Mouse (Mus musculus) retina, postnatal 7 days (tissue): ENCODE measurements around the gene Atoh8.

Experiments used
- DNase-seq: peaks from one replicate; pipeline ENCODE4 v3.0.0-alpha.2; 2012; ENCODE audit warnings: low read depth, low spot score

Atoh8 gene

DNA sequence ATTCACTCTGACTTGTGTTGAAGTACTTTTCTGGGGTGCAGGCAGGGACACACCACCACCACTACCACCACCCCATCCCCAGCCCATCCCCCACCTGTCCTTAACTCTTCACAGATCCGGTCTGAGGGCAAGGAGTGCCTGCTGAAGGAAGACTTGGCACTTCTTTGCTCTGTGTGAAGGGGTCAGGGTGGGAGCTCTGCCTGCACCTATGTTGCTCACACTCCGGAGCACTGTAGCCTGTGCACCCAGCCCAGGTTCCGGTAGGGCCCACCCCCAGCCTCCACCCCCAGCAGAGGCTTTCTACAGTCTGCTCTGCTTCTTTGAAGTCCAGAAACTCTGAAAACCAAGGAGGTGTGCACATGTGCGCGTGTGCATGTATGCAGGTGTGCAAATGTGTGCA lies 44.8 kb downstream of the Atoh8 start:
- no peak for DNase-seq

DNA sequence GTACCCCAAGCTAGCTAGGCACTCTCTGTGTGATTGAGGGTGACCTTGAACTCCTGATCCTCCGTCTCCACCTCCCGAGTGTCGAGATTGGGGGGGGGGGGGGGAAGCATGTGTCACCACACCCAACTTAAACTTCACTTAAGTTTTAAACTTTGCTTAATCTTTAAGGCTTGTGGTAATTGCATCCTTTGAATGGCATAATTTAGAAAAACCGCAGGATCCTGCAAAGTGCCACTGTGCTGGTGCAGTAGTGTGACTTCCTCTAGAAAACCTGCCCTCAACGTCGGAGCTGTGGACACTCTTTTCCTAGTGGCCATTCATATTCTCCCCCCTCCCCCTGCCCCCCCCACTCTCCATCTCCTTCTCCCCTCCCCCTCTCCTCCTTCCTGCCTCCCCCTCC lies 45.3 kb downstream of the Atoh8 start:
- no peak for DNase-seq

DNA sequence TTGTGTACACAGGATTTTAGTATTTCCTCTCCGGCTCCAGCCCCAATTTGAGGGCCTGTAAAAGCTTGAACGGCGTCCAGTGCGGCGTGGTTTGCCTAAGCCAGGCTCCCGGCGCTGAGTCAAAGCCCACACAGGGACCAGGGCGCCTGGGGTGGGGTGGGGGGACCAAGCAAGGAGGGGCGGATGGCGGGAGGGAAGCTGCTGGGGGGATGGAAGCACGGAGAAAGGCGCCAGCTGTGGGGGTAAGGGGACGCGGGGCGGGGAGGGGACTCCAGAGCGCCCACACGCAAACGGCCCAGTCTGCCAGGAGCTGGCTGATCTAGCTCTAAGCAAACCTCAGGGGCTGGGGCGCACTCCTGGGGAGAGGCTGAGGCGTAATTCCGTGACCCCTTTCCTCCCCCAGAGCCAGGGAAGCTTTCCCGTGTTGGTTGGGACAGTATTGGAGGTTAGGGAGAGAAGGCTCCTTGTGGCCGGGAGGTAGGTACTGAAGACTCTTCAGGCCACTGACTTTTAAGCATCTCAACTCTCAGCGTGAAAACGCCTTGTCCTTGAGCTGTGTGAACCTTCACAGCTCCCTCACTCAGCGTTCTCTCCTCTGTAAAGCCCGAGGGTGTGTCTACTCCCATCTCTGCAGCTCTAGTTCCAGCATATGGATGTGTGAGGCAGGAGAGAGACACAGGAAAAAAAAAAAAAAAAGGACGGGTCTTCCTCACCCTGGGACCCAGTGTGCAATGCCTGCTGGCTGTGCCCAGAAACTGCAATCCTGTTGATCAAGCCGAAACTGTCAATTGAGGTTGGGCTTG lies 46.1 kb downstream of the Atoh8 start:
- no peak for DNase-seq

DNA sequence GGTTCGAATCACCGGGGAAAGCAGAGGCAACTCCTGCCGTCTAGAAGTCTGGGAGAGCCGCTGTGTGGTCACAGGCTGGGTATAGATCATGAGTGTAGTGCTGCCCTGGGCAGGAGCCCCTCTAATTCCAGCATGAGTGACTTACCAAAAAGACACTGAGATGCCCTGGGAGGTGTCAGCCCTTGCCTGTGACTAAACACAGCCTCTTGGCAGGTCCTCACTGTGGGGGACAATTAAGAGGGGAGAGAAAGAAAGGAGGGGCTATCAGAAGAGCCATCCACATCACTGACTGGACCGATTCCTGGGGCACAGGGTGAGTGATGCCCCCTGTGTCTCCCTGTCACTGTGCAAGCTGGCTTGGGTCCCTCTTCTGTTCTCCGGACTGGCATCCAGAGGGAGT lies 48.6 kb downstream of the Atoh8 start:
- no peak for DNase-seq

DNA sequence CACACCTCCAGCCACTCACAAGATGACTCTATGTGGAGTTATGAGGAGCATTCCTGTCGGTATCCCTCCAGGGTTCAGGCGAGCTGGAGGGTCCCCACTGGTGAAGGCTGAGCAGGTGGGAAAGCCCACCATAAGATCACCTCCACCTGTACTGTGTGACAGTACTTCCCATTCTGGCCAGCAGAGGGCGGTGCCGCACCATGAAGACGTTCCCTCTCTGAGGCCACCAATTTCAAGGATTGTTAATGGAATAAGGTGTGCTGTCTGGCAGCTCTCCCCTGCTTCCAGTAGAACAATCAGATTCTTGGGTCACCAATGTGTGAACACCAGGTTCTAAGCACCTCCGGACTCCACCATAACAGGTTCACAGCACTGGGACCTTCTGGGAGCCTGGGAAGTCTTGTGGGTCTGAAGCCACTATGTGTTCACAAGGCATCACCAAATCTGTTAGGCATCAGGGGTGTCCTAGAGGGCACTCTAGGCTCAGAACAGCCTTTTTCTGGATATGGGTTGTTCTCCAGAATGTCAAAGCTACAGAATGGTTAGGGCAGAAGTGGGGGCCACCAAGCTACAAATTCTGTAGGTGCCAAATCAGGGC lies 49.4 kb downstream of the Atoh8 start:
- DNase-seq: peak; percentile 56

DNA sequence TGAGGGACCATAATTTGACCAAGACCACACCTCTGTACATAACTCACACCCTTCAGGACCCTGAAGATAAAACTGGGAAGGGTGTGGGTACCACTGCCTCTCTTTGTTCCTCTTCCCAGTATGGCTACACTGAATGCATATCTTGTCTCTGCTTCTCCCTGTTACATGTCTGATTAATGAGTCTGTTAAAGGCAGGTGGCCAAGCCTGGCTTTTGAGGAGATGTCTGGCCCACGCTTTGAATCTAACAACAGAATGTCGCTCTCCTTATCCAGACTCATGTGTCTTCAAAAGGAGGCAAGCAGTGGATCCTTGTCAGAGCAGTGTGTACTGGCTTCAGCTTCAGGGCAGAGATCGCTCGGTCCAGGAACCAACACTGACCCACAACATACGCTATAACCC lies 50.8 kb downstream of the Atoh8 start:
- no peak for DNase-seq

DNA sequence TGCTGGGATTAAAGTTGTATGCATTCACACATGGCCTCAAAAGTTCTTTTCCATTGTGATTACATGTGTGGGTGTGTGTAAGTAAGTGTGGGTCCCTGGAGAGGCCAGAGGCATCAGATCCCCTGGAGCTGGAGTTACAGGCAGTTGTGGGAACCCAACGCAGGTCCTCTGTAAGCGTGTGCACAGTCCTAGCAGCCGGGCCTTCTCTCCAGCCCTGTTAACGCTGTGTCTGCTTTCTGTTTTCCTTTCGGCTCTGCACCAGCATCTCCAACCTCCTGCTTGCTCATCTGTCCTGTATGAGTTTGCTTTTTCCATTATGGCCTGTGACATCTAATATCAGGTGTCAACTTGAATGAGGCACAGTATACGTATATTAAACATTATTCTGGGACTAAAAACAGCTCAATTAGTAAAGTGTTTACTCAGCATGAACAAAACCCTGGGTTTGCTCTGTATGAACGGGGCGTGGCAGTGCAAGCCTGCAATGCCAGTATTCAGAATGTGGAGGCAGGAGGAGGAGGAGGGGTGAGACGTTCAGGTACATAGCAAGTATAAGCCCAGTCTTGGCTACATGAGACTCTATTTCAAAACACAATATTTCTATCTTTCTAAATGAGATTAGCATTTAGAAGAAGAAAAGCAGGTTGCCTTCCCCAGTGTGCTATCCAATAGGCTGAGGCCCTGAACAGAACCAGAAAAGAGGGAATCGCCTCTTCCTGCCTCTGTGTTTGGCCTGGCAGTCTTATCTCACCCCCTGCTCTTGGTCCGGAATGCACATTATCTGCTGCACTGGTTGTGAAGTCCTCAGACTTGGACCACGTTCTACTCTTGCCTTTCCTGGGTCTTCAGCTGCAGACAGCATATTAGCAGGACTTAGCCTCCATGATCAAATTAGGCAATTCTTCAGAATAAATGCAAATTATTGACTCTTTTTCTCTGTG lies 55.5 kb downstream of the Atoh8 start:
- DNase-seq: no peak

DNA sequence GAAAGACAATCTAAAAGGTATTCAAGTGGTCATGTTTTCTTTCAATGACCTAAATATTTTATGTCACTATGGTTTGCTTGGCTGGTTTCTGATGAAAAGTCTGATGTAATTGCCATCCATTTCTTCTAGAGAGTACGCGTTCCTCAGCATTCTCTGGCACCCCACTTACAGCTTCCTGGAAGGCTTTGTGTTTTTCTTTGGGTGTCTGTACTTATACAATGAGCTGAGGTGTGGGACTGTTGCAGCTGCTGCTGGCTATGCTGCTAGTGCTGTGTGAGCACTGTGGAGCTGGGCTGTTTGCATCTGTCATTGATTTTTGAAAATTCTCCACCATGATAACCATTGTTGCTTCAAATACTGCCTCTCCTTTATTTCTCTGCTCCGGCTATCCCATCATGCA lies 56.4 kb downstream of the Atoh8 start:
- no peak for DNase-seq

DNA sequence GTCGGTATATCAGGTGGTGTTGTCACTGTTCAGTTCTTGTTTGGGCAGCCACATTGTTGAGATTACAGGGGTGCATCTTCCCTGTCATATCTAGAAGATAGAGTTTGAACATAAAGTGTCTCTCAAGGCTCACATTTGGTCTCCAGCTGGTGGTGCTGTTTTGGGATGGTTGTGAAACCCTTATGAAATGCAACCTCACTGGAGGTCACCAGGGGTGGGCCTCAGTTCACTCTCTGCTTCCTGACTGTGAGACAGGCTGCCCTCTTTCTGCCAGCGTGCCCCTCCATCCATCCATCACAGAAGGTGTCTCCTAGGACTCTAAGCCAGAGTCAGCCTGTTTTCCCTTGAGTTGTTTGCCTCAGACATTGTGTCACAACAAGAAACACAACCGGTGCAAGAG lies 58.0 kb downstream of the Atoh8 start:
- DNase-seq: no peak

DNA sequence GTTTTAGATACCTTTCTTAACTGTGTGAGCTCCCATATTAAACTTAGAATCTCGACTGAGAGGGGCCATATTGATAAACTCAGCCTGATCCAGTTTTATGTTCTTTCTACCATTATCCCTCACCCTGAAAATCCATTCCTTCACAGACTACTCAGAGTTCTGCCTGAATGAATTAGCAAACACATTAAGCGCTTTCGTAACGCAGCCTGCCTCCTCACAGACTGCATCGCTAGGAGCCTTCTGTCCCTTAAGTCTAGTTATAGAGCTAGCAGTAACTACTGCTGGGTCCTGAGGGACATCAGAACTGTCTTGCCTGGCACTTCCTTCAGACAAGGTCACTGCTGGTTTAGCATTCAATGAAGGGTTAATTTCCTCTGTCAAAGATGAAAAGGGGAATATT lies 59.4 kb downstream of the Atoh8 start:
- no peak for DNase-seq

DNA sequence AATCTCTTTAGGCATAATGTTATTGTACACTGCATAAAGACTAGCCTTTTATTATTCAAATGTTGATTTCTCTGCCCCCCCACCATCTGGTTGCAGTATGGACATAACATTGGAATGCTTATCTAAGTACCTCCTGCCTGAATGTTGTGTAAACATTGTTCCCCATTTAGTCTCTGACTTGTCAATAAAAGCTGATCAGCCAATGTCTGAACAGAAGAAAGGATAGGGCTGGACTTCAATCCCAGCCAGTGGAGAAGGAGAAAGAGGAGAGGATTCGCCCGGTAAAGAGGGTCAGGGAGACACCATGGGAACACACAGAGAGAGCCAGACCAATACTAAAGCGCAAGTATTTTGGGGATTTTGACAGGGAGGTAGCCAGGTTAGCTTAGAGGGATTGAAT lies 60.0 kb downstream of the Atoh8 start:
- no peak for DNase-seq

DNA sequence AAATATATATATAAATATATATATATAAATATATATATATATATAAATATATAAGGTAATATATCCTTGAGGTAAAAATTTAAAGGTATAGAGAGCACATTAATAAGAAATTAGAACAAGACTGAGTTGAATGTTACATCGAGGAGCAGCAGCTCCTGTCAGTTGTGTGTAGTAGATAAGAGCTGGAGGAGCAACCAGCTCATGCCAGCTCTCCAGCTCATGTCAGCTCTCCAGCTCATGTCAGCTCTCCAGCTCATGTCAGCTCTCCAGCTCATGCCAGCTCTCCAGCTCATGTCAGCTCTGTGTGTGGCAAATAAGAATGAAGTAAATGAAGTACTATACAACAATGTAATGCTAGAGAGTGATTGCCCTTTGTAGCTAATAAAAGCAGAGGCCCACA lies 62.0 kb downstream of the Atoh8 start:
- DNase-seq: no peak

DNA sequence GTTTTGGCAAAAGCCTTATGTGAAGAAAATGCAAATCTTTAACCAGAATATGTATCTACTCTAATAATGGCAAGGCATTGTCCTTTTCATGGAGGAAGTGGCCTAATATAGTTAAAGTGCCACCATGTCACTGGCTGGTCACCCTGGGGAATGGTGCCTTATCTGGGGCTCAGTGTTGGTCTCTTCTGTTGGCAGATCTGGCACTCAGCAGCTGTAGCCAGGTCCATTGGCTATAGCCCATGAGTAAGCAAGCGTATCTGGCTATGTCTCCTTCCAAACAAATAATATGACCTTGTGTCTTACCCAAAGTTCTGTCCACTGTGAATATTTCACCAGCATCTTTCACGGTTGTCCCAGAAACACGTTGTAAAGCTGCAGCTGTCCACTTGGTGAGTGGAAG lies 64.0 kb downstream of the Atoh8 start:
- DNase-seq: no peak

DNA sequence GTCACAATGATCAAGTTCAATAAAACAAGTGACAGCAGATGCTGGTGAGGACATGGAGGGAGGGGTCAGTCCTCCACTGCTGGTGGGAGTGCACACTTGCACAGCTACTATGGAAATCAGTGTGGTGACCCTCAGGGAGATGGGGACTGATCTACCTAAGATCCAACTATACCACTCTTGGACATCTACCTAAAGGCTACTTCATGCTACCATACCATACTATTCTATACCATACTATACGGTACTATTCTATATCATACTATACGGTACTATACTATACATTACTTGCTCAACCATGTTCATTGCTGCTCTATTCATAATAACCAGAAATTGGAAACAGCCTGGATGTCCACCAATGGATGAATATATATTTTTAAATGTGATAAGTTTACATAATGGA lies 69.5 kb downstream of the Atoh8 start:
- no peak for DNase-seq

DNA sequence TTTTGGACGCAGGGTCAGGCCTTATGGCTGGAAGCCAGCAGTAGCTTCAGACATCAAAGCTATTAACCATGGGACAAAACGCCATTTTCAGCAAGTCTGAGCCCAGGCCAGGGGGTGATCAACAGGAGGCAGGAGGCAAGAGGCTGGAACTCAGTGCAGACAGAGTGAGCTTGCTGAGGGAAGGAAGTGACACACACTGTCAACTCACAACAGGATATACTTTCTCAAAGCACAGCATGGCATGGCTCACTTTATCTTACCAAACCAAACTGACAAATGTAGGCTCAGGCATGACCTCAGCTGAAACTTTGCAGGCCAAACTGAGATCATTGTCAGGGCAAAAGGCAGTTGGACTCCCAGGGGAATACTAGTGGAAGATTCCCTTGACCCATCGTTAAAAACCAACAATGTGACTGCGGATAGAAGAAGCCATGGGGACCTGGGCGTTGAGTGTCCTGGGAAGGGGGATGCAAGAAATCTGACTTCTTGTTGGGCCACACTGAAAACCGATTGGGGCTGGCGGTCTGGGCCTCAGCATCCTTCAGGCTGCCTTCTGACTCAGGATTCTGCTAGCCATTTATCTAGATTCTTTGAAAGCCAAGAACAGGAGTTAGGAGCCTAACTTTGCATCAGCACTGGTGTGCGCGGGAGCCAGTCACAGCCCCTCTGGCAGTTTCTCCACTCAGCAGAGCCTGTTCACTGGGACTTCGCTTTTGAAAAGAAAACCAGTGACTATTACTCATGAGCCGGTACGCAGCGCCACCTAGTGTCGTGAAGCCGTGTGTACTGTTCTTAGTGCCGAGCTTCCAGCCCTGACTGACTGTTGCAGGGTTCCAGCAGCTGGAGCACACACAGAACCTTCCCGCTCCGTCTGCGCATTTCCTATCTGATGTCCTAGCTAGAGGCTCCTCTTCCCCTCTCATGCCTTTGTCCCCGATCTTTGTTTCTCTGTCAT lies 70.8 kb downstream of the Atoh8 start:
- DNase-seq: peak; percentile 78

DNA sequence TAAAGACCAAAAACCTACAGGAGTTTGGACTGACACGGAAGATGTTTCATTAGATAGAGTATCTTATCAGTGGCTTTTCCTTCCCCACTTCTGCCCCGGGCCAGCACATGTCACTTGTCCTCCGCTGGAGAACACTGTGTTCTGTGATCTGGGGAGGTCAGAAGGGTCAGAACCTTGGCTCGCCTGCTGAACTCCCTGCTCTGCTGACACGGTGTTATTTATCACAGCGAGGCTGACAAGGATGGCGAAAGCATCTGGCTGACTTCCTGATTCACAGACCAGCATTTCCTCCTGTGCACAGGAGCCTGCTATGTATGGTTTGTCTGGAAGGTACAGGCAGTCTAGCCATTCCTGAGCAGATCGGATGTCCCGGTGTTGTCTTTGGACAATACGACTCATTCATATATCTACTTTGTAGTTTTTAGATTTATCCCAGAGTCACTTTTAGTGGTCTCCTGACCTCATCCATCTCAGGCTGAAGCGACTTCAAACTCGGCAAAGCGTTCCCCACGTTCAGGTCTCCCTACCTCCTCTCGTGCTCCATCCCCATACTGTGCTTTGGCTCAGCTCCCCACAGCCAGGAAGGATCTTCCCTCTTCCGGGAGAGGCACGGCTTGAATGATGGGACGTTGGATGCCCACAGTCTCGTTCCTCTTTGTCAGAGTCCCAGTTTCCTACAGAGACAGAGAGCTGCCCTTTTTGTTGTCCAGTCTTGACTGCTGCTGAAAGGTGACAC lies 73.1 kb downstream of the Atoh8 start:
- no peak for DNase-seq

DNA sequence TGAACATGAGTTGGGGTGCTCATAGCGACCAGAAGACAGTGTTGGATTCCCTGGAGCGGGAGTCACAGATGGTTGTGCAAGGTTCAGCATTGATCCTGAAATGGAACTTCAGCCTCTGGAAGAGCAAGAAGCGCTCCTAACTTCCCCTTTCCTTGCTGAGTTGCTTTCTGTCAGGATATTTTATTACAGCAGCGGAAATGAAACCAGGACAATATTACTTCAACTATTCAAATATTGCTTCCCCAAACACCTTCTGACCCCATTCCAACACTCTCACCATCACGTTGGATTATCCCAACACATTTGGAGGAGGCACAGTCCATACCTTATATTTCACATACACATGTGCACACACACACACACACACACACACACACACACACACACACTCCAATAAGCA lies 73.6 kb downstream of the Atoh8 start:
- no peak for DNase-seq

DNA sequence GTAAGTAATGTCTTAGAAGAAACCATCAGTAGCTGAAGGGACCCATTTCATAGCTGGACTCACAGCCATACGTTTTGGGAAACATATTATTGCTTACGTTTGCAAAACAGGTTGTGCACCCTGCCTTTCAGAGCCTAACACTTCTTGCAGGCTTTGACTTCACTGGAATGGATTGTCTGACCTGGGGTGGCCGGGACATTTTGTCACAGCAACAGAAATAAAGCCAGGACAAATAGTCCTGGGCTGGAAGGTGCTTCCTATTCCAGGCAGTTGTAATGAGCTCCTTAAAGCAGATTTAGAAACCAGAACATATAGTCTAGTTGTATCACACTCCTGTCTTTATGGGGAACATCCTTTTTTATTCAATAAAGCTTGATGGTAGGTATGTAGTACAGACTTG lies 74.4 kb downstream of the Atoh8 start:
- DNase-seq: no peak

DNA sequence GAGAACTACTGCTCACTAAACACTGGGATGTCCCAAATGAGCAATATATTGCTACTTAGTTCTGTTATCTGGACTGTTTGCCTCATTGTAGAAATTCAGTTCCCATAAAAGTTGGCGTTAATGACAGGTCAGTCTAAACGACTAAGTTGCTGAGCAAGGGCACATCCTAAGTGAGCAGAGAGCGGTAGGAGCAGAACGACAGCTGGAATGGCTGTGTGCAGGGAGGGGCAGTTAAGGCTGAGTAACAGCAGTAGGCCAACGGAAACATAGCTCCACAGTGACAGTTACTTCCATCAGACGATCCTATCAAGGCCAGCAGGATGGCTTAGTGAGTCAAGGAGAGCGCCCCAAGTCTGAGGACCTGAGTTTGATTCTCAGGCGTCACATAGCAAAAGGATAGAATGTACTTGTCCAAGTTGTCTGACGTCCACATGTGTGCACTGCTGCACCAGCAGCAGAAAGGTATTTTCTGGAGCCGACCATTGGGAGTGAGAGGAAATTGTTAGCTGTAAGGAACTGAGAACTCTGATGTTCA lies 75.4 kb downstream of the Atoh8 start:
- no peak for DNase-seq

DNA sequence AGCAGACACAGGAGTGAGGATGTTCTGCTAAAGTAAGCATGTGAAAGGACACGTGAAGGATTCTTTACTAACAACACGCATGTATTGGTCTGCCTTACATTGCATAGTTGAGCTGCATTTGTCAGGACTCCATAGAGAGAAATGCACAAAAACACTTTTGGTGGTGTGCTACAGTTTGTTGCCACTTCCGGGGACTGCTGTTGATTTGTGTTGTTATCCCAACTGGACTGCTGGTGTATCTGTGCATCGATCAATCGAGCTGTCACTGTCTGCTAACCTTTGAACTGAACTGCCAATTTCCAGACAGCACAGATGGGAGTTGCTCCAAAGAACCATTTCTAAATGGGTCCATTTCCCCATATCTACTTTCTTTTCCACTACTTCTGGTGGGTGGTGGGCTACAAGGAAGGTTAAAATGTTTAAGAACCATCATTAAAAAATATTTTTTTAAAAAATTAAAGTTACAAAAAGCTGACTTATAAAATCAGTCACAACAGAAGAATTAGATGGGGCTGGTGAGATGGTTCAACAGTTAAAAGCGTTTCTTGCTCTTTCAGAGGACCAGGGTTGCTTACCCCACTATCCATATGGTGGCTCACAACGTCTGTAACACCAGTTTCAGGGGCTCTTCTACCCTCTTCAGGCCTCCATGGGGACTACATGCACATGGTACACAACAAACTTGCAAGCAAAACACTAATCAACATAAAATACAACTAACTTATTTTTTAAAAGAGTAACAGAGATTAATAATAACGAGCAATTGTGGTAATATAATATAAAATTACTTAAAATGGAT lies 76.2 kb downstream of the Atoh8 start:
- DNase-seq: no peak
